Mouse (Mus musculus) lung, adult 2 months (tissue): Measurements from ENCODE around the gene Dnajc4. TPM values are rescaled to one million over a fixed set of nuclear protein-coding genes. Genes with fewer than 3 reads are reported as not detected.
A peak's percentile ranks its signal among the peaks of the same experiment; 100 is the strongest.

ENCODE experiments used
- DNase-seq: peaks from one replicate; pipeline ENCODE4 v3.0.0; 2022
- H3K4me1 ChIP-seq: fragments of 200-500 bp; 2 replicates; pipeline ENCODE4 v1.6.1; 2011; ENCODE audit warnings: low read length; ENCODE audit not compliant: control insufficient read depth, insufficient read depth
- H3K4me3 ChIP-seq: fragments of 200-500 bp; replicated peaks from 2 replicates; pipeline ENCODE3; 2011; ENCODE audit warnings: low read depth, mild to moderate bottlenecking, control low read depth, low read length; ENCODE audit errors: extremely low read depth
- CTCF ChIP-seq: fragments of 200-500 bp; IDR thresholded peaks from 2 replicates; pipeline ENCODE4 v1.5.1; 2011; ENCODE audit warnings: mild to moderate bottlenecking, low read length, control low read depth; ENCODE audit not compliant: insufficient read depth
- POLR2A ChIP-seq: fragments of 200-500 bp; IDR thresholded peaks from 2 replicates; pipeline ENCODE4 v1.6.1; 2011; ENCODE audit warnings: low read depth, mild to moderate bottlenecking, control low read depth, low read length, borderline replicate concordance; ENCODE audit errors: extremely low read depth
- WGBS: fragments of 180-500 bp; shearing (Covaris S2); methylation state at CpG from one replicate; pipeline ENCODE4 v1.1.7; 2018; 5-methylcytosine and 5-hydroxymethylcytosine counted together
- polyA plus RNA-seq: library from polyadenylated mRNA; depleted of rRNA; stranded (reverse); fragments of >200 nt; gene quantifications from 2 replicates; pipeline ENCODE4 v1.2.3, GENCODE M21; 2012

Gene Dnajc4
- polyA plus RNA-seq, 1 experiment, result 38.9 TPM

- Histone ChIP-seq H3K4me3 (peak overlapping the region; percentile 82), H3K4me1 (peaks cover 13% of the 10 kb centered on the region)
- DNase-seq, result no peak
- under 1% methylated on average over 20 of the region's 20 CpGs for WGBS
- TF ChIP-seq CTCF, result no peak
- TF ChIP-seq POLR2A, result no peak
These were observed 23.1 kb downstream of the Dnajc4 start for GRCm38 (mm10) chr19:6969291-6969664.

- TF ChIP-seq CTCF, result no peak
- no peak for TF ChIP-seq POLR2A
These were observed 23.7 kb downstream of the Dnajc4 start for GRCm38 (mm10) chr19:6968491-6969271.

GRCm38 (mm10) chr19:6956461-6956860 is 35.9 kb downstream of the Dnajc4 start:
- WGBS, result 75% methylated on average over 10 of the region's 10 CpGs
- no peak overlapping the region for H3K4me3 ChIP-seq

More at GRCm38 (mm10) chr19:6968491-6969271, 23.7 kb downstream of the Dnajc4 start:
- WGBS, result 7% methylated on average over 15 of the region's 15 CpGs
- DNase-seq, result peak; percentile 55
- Histone ChIP-seq H3K4me1 (peaks cover 13% of the 10 kb centered on the region), H3K4me3 (peak overlapping the region; percentile 82)

GRCm38 (mm10) chr19:6955424-6955823 is 36.9 kb downstream of the Dnajc4 start:
- Histone ChIP-seq H3K4me1 (peaks cover 11% of the 10 kb centered on the region), H3K4me3 (no peak overlapping the region)
- no peak for DNase-seq
- 76% methylated on average over 7 of the region's 7 CpGs for WGBS
- TF ChIP-seq POLR2A (no peak), CTCF (no peak)

More at GRCm38 (mm10) chr19:6956461-6956860, 35.9 kb downstream of the Dnajc4 start:
- DNase-seq, result no peak
- TF ChIP-seq POLR2A (no peak), CTCF (no peak)
- peaks cover 11% of the 10 kb centered on the region for H3K4me1 ChIP-seq

GRCm38 (mm10) chr19:6954046-6954445 is 38.3 kb downstream of the Dnajc4 start:
- WGBS, result 35% methylated on average over 9 of the region's 9 CpGs
- Histone ChIP-seq H3K4me1 (peaks cover 11% of the 10 kb centered on the region), H3K4me3 (no peak overlapping the region)
- DNase-seq, result peak; percentile 78
- peak; percentile 28; the same call in 1 of the 2 replicates for TF ChIP-seq CTCF
- TF ChIP-seq POLR2A, result peak; percentile 36; the same call in 1 of the 2 replicates

GRCm38 (mm10) chr19:6952712-6953037 is 39.7 kb downstream of the Dnajc4 start:
- DNase-seq, result peak; percentile 79
- peak overlapping the region; percentile 91 for H3K4me3 ChIP-seq
- TF ChIP-seq POLR2A (peak; percentile 85; the same call in 1 of the 2 replicates), CTCF (no peak)
- 4% methylated on average over 3 of the region's 3 CpGs for WGBS
- H3K4me1 ChIP-seq, result peaks cover 11% of the 10 kb centered on the region

- H3K4me1 ChIP-seq, result peaks cover 11% of the 10 kb centered on the region
- TF ChIP-seq CTCF (no peak), POLR2A (0 out of 2 replicates have a peak, but pooled peaks have one; percentile 4)
- H3K4me3 ChIP-seq, result peak overlapping the region; percentile 91
- peak; percentile 82 for DNase-seq
- 1% methylated on average over 31 of the region's 31 CpGs for WGBS
These were observed 40.2 kb downstream of the Dnajc4 start for GRCm38 (mm10) chr19:6951994-6952711.

- Histone ChIP-seq H3K4me3 (peak overlapping the region; percentile 91), H3K4me1 (peaks cover 11% of the 10 kb centered on the region)
- peak; percentile 93 for DNase-seq
- no peak for TF ChIP-seq CTCF
- TF ChIP-seq POLR2A, result peak; percentile 84
- under 1% methylated on average over 35 of the region's 35 CpGs for WGBS
These were observed 40.9 kb downstream of the Dnajc4 start for GRCm38 (mm10) chr19:6951381-6951968.

- Histone ChIP-seq H3K4me1 (peaks cover 11% of the 10 kb centered on the region), H3K4me3 (peak overlapping the region; percentile 91)
- DNase-seq, result peak; percentile 68
- under 1% methylated on average over 28 of the region's 28 CpGs for WGBS
- TF ChIP-seq CTCF, result no peak
- peak; percentile 85; the same call in 1 of the 2 replicates for TF ChIP-seq POLR2A
These were observed 41.7 kb downstream of the Dnajc4 start for GRCm38 (mm10) chr19:6950613-6951153.
